Mouse (Mus musculus) gastrocnemius, postnatal 10 days (tissue): Measurements from ENCODE around the gene Asb13. TPM values are rescaled to one million over a fixed set of nuclear protein-coding genes. Genes with fewer than 3 reads are reported as not detected.
A peak's percentile ranks its signal among the peaks of the same experiment; 100 is the strongest.

Experiments
- DNase-seq: peaks from one replicate; pipeline ENCODE4 v3.0.0; 2021; ENCODE audit warnings: mixed read lengths
- long read RNA-seq, 2 experiments: library from polyadenylated mRNA; stranded (forward); transcript quantifications; one replicate each; pipeline ENCODE4 v2.0.0; 2021
- total RNA-seq, 2 experiments: library from RNA; stranded (reverse); gene quantifications; 2 replicates each; pipeline ENCODE4 v1.2.3; 2021

The Asb13 gene
- total RNA-seq = 1 to 10 TPM; 6.9 to 7.3 TPM
- long read RNA-seq, experiment 1, full-length matches to known transcripts = 21 of 24 reads
- long read RNA-seq, experiment 1, partial matches to known transcripts = 0 of 24 reads
- long read RNA-seq, experiment 1, other reads (novel, unspliced or antisense) = 3 of 24 reads
- long read RNA-seq, experiment 2, full-length matches to known transcripts = 24 of 24 reads
- long read RNA-seq, experiment 2, partial matches to known transcripts = 0 of 24 reads
- long read RNA-seq, experiment 2, other reads (novel, unspliced or antisense) = 0 of 24 reads

DNA sequence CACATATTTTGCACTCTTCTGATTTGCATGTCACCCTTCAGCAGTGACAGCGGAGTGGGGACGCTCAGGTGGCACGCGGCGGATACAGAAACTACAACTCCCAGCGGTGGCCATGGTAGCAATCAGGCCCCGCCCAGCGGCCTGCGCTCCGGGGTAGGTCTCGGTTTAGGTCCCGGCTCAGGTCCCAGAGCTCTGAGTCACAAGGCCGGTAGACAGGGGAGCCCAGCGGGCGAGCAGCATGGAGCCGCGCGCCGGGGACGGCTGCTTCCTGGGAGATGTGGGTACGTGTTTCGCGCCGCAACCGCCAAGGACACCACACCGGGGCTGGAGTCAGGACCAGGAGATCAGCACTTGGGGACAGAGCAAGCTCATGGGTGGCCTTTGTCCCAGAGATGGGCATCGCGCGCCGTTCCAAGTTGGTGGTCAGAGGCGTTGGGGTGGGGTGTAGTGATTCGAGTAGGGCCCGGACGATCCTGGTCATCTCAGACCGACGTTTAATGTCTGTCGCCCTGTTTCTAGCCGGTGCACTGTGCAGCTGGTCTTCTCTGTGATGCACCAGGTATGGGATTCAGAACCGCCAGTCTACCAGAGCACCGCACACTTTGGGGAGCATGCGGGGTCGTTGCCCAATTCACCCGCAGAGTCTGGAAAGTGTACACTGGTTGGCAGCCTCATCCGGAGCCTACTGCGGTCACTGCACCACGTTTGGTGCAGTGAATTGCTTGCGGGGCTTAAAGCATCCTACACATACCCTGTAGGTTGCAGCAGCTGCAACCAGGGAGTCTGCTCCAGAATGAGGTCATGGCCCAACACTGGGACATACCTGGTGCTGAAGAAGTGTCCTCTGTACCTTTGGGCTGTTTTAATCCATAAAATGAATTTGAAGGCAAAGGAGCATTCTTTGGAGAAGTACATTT lies at the start of gene Asb13:
Gene Asb13 (plus strand): TSS at position 138 of the 917 bp plus-strand sequence.
- DNase-seq = peak; percentile 74

DNA sequence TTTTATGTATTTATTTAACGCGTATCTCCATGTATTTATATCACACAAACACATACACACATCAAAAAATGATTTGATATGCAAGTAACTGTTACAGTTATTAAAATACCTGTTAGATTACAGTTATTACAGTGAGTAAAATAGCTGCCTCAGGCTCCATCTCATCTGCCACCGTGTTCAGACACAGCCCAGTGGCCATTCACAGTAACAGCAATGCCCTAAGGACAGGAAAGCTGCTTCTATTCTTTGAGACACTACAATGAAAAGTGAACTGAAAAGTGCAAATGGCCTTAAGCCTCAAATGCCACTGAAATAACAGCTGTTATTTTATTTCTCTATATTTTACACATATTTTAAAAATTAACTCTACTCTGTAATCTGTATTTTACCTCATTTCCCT lies 43.0 kb upstream of the Asb13 start:
- no peak for DNase-seq

DNA sequence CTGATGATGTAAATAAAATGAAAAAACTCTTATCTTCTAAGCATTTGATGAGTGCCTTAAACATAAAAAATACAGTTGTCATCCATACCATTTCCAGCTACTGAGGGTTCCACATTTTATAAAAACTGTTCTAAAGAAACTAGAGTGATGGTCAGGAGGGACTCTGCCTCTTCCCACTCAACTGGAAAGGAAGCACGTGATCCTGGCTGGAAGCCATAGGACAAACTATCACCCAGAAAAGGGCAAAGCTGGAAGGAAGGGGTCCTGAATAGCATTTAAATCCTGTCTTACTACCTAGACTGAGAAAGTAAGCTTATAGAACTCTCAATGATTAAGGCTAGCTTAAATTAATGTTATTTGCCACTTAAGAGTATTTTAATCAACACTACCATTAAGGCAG lies 39.5 kb upstream of the Asb13 start:
- DNase-seq = no peak

- no peak for DNase-seq
Observed at GRCm38 (mm10) chr13:3596232-3596631, 37.6 kb upstream of the Asb13 start.

GRCm38 (mm10) chr13:3609780-3610117 lies 24.1 kb upstream of the Asb13 start:
- DNase-seq = no peak

DNA sequence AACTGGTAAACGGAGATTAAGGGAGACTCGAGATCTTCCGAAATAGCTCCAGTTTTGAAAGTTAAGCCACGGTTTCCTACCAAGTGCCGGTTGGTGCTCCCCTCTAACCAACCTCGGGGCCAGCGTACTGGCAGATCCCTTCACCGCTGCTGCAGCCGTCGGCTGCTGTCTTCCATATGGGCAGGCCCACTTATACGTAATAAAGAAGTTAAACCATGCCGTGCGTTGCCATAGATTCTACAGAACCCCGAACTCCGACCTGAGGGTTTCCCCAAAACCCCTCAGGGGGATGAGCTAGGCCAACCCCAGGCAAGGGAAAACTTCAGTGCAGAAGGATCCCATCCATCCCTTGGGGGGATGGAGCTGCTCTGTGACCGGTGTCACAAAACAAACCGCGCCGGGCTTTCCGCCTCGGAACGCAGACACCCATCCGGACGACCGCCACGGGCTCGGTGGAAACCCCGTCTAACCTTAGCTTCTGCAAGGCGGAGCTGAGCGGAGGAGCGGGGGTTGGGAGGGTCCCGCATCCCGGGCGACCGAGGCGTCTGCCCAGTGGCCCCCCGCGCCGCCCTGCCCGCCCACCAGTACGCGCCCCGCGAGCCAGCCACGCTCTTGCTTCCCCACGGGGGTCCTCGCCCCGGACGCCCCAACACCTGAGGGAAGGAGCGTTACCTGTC lies 23.6 kb upstream of the Asb13 start:
- peak; percentile 51 for DNase-seq

DNA sequence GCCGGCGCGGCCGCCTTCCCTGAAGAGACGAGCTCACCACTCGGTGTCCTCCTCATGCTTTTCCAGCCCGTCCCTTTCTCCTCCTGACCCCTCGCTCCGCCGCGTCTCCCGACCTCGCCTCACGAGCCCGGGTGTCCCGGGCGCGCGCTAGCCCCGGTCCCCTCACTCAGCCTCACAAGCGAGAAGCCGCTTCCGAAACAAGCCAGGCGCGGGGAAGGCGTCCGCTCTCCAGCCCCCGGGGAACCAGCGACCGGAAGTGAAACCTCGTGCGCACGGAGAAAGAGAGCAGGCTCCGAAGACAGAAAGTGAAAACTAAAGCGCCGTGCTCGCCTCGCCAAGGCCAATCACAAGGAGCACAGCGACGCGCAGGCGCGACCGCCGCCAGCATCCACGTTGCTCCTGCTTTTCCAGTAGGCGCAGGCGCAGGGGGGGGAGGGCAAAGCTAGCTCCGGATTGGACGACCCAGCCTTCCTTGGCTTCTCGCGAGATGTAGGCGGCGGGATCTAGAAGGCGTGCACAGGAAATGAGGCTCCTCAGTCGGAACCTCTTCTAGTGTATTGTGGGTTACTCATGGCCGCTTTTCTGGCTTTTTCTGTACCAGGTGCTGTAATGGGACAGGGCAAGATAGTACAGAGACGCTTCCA lies 22.9 kb upstream of the Asb13 start, which contains the start of gene Fam208b:
Gene Fam208b (minus strand): TSS at position 314 of the 644 bp plus-strand sequence.
- peak; percentile 97 for DNase-seq

DNA sequence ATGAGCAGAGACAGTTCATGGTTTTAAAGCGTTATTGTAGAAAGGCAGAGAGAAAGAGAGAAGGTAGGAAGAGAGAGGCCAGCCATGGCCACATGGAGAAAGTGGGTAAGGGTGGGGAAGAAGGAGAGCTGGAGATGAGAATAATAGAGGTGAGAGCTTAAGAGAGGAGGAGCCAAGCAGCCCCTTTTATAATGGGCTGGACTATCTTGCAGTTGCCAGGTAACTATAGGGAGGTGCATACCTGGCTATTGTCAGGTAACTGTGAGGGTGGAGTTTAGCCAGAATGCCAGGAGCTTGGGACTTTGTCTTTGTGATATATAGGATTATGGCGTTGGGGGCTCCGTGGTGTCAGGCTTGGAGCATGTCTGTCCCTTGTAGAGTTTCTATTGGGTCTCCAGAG lies 6.7 kb upstream of the Asb13 start:
- DNase-seq = no peak

DNA sequence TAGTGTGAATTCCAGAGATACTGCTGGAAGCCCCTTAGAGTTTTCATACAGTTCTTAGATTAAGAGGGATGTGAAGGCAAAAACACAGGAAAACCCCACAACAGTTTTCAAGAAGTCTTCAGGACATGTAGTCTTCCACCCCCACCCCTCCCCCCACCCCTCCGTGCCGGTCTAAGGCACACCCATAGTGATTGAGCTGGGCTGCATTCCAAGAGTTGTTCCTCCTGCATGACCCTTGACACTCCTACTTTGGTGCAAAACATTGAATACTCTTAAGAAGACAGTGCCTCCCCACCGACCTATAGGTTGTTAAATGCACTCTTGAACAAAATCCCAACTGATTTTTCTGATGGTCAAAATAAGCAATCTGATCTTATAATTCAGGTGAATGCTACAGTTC lies 5.7 kb upstream of the Asb13 start:
- no peak for DNase-seq

GRCm38 (mm10) chr13:3632551-3632950 lies 1.3 kb upstream of the Asb13 start:
- DNase-seq = no peak

DNA sequence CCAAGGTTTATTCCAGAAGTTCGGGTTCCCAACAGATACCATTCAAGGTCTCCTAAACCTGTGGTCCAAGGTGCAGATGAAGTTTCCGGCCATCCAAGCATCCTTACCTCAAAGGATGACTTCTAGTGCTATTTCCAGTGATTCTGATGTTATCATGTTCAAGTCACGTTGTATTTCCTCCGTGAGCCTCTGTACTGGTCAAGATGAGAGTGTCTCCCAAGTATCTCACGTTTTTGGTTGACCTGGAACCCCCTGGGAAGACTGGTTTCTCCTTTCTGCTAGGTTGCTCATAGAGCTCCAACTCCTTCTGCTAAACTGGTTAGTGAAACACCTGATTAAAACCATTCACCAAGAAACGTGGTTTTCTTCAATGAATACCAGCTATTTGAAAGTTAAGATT lies 701 bp upstream of the Asb13 start:
- DNase-seq = no peak

DNA sequence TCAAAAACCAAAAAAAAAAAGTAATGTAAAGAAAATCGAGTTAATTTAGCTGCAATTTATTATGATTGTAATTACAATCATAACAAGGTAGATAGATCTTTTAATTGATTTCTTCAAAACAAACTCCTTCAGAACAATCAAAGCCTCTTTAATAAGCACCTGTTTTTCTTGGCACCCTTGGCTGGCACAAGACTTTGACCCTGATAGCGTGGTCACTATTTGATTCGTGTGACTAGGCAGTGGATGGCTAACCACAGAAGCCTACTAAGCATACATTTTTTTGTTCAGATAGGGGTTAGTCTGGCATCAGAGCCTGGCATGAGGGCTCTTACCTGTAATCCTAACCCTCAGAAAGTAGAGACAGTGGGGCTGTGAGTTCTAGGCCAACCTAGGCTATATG lies 1.2 kb downstream of the Asb13 start:
- no peak for DNase-seq

DNA sequence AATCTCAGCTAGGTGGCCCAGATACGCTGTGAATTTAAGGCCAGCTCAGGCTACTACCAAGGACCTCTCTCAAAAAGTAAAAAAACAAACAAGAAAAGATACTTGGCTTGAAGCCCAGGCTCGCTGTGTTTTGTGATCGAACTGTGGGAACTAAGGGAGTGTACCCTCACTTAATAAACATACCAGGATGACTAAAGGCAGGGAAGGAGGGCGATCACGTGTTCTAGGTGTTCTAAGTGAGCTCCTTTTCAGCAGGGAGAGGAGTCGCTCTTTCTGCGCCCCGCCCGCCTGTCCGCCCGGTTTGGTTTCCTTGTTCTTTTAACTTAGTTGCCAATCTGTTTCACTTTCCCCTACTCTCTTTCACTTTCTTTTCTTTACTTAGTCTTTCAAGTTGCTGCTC lies 3.0 kb downstream of the Asb13 start:
- no peak for DNase-seq

- no peak for DNase-seq
Observed at GRCm38 (mm10) chr13:3642049-3642448, 8.2 kb downstream of the Asb13 start.

DNA sequence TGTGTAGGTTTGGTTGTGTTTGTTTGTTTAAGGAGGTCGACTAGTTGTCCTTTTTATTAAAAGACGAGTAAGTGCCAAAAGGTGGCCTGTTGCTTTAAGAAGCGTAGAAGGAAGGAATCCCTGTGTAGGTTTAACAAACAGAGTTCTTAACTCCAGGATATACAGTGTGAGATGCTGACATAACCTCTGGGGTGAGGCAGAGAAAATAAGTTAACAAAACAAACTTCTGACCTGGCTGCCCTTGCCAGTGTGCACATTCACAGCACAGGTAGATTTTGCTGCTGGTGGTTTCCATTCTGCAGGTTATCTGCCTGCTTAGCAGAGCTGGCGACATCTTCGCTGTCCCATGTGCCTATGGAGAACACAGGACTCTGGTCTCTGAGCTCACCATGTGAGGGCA lies 8.7 kb downstream of the Asb13 start:
- no peak for DNase-seq

GRCm38 (mm10) chr13:3644871-3645270 lies 11.0 kb downstream of the Asb13 start:
- DNase-seq = no peak

DNA sequence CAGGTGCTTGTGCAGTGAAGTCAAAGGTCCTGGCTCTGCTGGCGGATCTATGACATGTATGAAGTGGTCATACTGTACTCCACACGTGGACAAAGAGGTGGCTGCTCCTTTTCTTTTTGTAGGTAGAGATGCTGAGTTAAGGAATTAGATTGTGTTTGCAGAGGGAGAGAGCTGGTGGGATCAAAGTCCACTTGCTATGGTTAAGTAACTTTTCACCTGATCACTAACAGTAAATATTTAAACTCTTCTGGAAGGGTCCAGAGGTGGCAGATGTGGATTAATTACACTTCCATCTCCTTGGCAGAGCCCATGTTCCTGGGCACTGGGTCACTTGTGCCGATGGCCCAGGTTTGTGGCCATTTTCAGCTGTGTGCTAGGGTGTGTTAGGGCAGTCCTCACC lies 12.1 kb downstream of the Asb13 start:
- no peak for DNase-seq

DNA sequence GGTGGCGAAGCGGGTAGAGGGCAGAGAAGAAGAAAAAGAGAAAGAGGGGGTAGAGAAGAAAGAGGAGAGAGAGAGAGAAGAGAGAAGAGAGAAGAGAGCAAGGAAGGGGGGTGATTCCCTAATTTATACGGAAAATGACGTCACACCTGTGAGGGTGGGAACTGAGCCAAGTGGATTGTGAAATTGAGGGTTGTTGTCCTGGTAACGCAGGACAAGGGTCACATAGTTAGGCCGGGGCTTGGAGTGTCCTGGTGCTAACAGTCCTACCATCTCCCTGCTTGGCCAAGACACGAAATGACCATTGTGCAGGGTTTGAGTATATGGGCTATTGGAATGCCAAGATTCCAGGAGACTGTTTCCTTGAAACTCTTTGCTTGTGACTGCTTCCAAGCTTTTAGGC lies 12.7 kb downstream of the Asb13 start:
- DNase-seq = no peak

DNA sequence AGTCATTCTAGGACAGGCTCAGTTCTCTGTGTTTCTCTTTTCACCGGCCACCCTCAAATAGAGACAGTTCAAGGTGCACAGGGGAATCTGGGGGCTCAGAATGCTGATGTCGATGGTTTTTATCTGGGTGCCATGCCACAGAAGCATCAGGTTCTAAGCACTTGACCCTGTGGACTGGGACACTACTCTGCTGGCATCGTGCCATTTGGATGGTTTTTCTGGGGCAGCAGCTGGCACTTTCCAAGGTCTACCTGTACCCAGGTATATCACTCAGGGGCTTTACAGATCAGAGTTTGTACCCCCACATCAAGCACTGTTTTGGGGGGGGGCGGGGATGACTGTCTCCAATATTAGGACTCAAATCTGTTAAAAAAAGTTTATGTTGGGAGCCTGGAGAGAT lies 16.7 kb downstream of the Asb13 start:
- DNase-seq = no peak

DNA sequence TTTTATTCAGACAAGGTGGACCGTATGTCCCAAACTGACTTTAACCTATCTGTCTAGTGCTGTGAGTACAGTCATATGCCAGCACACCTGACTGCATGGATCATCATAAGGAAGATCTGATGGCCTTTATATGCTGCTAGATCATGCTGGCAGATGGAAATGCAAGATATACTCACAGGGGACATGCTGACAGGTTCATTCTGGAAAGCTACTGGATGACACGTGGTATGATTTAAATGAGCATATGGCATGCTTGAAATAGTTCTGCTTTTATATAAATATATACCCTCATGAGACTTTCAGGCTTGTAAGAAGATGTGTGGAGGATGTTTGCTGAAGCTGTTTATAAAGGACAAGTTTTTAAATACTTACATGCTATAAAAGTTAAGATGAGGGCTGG lies 20.6 kb downstream of the Asb13 start:
- DNase-seq = no peak

DNA sequence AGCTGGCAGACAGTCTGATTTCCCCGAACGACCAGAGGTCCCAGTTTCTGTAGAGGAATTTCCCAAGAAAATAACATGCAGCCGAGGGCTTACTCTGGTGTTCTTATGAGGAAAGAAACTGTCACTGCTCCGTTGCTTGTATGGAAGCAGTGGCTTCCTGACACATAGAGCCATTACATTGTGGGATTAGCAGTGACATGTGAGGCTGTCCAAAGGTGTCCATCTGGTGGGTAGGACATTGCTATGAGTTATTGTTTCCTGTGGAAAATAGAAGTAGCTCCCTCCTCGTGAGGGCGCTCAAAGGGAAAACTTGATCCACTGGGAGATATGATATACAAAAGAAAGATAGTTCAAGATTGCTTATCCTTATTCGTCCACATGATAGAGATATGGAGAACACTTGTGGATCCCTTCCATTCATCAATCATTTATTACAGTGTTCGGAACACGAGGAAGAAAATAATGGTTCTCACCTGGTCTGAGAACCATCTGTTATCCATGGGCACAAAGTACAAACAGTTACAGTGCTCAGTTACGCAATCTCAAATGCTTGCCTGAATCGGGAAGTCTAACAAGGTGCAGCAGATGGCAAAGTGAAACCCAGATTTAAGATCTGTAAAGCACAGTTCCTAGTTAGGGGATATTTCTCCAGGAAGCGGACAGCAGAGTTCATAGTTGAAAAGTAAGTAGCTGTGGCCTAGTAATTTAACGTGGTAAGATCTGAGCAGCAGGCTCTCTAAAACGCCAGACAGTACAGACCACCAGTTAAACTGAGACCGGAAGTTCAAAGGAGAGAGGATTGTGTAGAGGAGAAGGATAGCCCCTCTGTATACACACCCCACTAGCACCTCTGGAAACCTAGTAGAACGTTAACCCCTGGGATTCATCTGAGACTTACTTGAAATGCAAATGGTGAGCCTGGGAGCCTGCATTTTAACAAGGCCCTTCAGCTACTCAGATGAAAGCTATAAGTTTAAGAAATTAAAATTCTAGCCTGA lies 25.6 kb downstream of the Asb13 start:
- DNase-seq = no peak
